Mouse (Mus musculus) lung, embryonic 16.5 days (tissue): Measurements from ENCODE around the gene Tbc1d22a. TPM values are rescaled to one million over a fixed set of nuclear protein-coding genes. Genes with fewer than 3 reads are reported as not detected.

Source experiments
- ATAC-seq: fragments of 200-750 bp; cut with Nextera tagmentation; 2 replicates; pipeline ENCODE4 v1.8.0; 2017; ENCODE audit warnings: low read depth, mild to moderate bottlenecking, moderate library complexity
- H3K27ac ChIP-seq: fragments of 300-500 bp; sonication (generic); 2 replicates; pipeline ENCODE4 v1.5.1; 2014; ENCODE audit warnings: mild to moderate bottlenecking, control low read depth, low read length
- H3K27me3 ChIP-seq: fragments of 300-500 bp; sonication (generic); 2 replicates; pipeline ENCODE4 v1.6.1; 2014; ENCODE audit warnings: low read depth, low read length, mixed read lengths; ENCODE audit not compliant: control insufficient read depth, insufficient read depth
- H3K36me3 ChIP-seq: fragments of 300-500 bp; sonication (generic); 2 replicates; pipeline ENCODE4 v1.6.1; 2014; ENCODE audit warnings: low read length; ENCODE audit not compliant: control insufficient read depth, insufficient read depth
- H3K4me1 ChIP-seq: fragments of 300-500 bp; sonication (generic); replicated peaks from 2 replicates; pipeline ENCODE4 v1.6.1; 2014; ENCODE audit warnings: low read length, mixed read lengths; ENCODE audit not compliant: control insufficient read depth, insufficient read depth
- H3K4me2 ChIP-seq: fragments of 300-500 bp; sonication (generic); 2 replicates; pipeline ENCODE4 v1.6.1; 2014; ENCODE audit warnings: low read depth, low read length, control low read depth
- H3K4me3 ChIP-seq: fragments of 300-500 bp; sonication (generic); 2 replicates; pipeline ENCODE4 v1.5.1; 2014; ENCODE audit warnings: mild to moderate bottlenecking, low read length, control low read depth
- H3K9ac ChIP-seq: fragments of 300-500 bp; sonication (generic); 2 replicates; pipeline ENCODE4 v1.6.1; 2014; ENCODE audit warnings: low read length, control low read depth
- H3K9me3 ChIP-seq: fragments of 300-500 bp; sonication (generic); 2 replicates; pipeline ENCODE4 v1.6.1; 2016; ENCODE audit warnings: low read length; ENCODE audit not compliant: control insufficient read depth
- WGBS: fragments of 180-500 bp; shearing (Covaris S2); extraction: QIAGEN DNeasy Blood & Tissue Kit; methylation state at CpG from one replicate; pipeline ENCODE4 v1.1.7; 2014; 5-methylcytosine and 5-hydroxymethylcytosine counted together
- polyA plus RNA-seq: library from polyadenylated mRNA; unstranded; fragments of >200 nt; fragmentation: Nextera tagmentation; extraction: Ambion mirVana; gene quantifications from 2 replicates; pipeline ENCODE4 v1.2.1, GENCODE M21; 2015

Gene Tbc1d22a
- polyA plus RNA-seq, 1 experiment from 2014 or later: 13.6 TPM

DNA sequence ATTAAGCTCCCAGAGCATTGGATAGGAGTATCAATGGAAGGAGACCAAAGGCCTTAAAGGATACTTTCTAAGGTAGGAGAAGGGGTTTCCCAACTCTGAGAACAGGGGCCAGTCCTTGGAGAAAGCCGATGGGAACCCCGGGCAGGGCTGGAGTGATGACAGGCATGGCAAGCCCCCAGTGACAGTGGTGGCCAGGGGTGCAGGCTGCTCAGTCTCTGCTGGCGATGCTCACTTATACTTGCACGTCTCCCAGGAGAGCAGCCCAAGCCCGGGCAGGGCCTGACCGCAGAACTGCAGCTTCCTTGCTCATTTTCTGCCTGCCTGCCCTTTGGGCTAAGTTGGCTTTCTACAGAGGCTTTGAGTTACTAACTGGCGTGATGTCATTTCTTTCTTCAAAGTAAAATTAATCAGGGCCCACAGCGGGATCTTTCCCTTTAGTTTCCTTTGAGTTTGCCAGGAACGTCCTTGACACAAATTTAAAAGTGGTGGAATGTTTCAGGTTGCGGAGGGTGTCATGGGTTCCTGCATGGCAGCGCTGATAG, 217.4 kb downstream of the Tbc1d22a start:
- no peak overlapping the region for H3K4me3 ChIP-seq
- ATAC-seq: no peak

GRCm38 (mm10) chr15:86432791-86433190, 218.5 kb downstream of the Tbc1d22a start:
- H3K4me2 ChIP-seq: no peak overlapping the region
- no peaks in the 10 kb centered on the region for H3K4me1 ChIP-seq
- H3K4me3 ChIP-seq: no peak overlapping the region
- no peak overlapping the region for H3K9ac ChIP-seq
- no peak overlapping the region for H3K27ac ChIP-seq
- no peak for ATAC-seq
- no peaks in the 10 kb centered on the region for H3K27me3 ChIP-seq
- H3K9me3 ChIP-seq: no peaks in the 10 kb centered on the region
- no peaks in the 10 kb centered on the region for H3K36me3 ChIP-seq

More for the DNA sequence above, 217.4 kb downstream of the Tbc1d22a start:
- Histone ChIP-seq H3K4me1 (no peaks in the 10 kb centered on the region), H3K36me3 (no peaks in the 10 kb centered on the region), H3K4me2 (no peak overlapping the region), H3K27ac (no peak overlapping the region), H3K27me3 (no peaks in the 10 kb centered on the region), H3K9ac (no peak overlapping the region), H3K9me3 (no peaks in the 10 kb centered on the region)
- 84% methylated on average over 11 of the region's 11 CpGs for WGBS

DNA sequence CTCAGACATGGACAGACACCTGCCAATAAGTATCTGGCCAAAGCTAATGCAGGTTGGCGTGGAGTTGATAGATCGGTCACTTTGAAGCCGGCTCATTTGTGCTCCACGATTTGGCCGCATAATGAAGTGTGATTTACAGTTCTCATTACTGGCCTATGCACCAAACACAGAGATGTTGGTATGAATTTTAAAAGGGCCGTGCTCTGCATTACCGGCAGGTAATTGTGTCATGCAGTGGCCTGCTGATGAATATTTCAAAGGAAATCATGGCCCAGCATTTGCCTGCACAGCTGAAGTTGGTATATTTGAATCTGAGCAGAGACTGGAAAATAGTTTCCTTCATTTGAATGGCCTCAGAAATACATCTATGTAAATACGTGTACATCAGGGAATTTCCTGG, 219.1 kb downstream of the Tbc1d22a start:
- ATAC-seq: no peak
- Histone ChIP-seq H3K9me3 (no peaks in the 10 kb centered on the region), H3K4me3 (no peak overlapping the region), H3K4me2 (no peak overlapping the region), H3K36me3 (no peaks in the 10 kb centered on the region), H3K27me3 (no peaks in the 10 kb centered on the region), H3K4me1 (no peaks in the 10 kb centered on the region), H3K27ac (no peak overlapping the region), H3K9ac (no peak overlapping the region)
- 91% methylated on average over 8 of the region's 8 CpGs for WGBS

DNA sequence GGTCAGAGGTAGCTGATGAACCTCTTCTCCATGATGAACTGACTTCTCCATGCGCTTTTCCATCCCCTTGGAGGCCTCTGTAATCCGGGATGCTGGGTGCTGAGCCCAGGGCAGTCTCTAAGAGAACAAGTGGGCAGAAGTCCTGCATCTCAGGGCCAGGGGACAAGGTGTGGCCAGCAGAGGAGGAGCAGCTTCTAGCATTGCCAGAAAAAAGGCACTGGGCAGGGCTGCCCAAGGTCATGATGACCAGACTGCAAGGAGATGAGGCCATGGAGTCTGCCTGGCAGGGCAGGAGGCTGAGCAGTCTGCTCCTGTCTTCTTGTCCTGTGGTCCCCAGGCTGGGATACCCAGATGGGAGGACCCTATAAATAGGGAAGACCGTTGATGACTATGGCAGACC, 220.0 kb downstream of the Tbc1d22a start:
- Histone ChIP-seq H3K36me3 (no peaks in the 10 kb centered on the region), H3K4me3 (no peak overlapping the region), H3K9me3 (no peaks in the 10 kb centered on the region), H3K27me3 (no peaks in the 10 kb centered on the region), H3K4me2 (no peak overlapping the region), H3K27ac (no peak overlapping the region), H3K4me1 (no peaks in the 10 kb centered on the region), H3K9ac (no peak overlapping the region)
- ATAC-seq: no peak
- WGBS: 86% methylated on average over 3 of the region's 3 CpGs

DNA sequence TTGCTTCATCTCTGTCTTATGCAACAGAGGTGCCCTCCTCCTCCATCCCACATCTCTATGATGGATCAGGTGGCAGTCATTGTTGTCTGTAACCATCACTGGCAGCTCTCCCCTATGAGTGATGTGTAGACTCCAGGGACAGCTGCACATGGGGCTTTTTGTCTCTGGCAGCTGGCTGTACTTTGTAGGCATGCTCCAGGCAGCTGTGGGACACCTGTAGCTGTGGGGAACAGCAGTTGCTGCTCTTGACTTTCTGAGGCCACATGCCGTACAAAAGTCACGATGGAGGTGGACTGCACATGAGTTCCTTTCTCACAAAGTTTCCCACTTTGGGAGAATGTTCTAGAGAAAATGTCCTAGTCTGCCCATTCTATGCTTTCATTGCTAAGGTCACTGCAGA, 223.1 kb downstream of the Tbc1d22a start:
- Histone ChIP-seq H3K9me3 (no peaks in the 10 kb centered on the region), H3K4me3 (no peak overlapping the region), H3K4me1 (no peaks in the 10 kb centered on the region), H3K9ac (no peak overlapping the region), H3K36me3 (no peaks in the 10 kb centered on the region), H3K4me2 (no peak overlapping the region), H3K27ac (no peak overlapping the region), H3K27me3 (no peaks in the 10 kb centered on the region)
- 85% methylated on average over 2 of the region's 2 CpGs for WGBS
- ATAC-seq: no peak

- Histone ChIP-seq H3K4me3 (no peak overlapping the region), H3K9me3 (no peaks in the 10 kb centered on the region), H3K4me1 (no peaks in the 10 kb centered on the region), H3K27ac (no peak overlapping the region), H3K9ac (no peak overlapping the region), H3K27me3 (no peaks in the 10 kb centered on the region), H3K4me2 (no peak overlapping the region), H3K36me3 (no peaks in the 10 kb centered on the region)
- no peak for ATAC-seq
- 87% methylated on average over 15 of the region's 15 CpGs for WGBS
These were observed 224.9 kb downstream of the Tbc1d22a start for GRCm38 (mm10) chr15:86439015-86439796.

- H3K4me2 ChIP-seq: no peak overlapping the region
- H3K27ac ChIP-seq: no peak overlapping the region
- no peaks in the 10 kb centered on the region for H3K36me3 ChIP-seq
- H3K4me1 ChIP-seq: no peaks in the 10 kb centered on the region
- H3K9me3 ChIP-seq: no peaks in the 10 kb centered on the region
- no peak overlapping the region for H3K9ac ChIP-seq
- H3K4me3 ChIP-seq: no peak overlapping the region
- H3K27me3 ChIP-seq: no peaks in the 10 kb centered on the region
- no peak for ATAC-seq
- WGBS: 58% methylated on average over 2 of the region's 2 CpGs
These were observed 230.0 kb downstream of the Tbc1d22a start for GRCm38 (mm10) chr15:86444271-86444670.

- Histone ChIP-seq H3K36me3 (no peaks in the 10 kb centered on the region), H3K27ac (no peak overlapping the region), H3K9ac (no peak overlapping the region), H3K4me2 (no peak overlapping the region), H3K27me3 (no peaks in the 10 kb centered on the region), H3K4me1 (no peaks in the 10 kb centered on the region), H3K9me3 (no peaks in the 10 kb centered on the region), H3K4me3 (no peak overlapping the region)
- no peak for ATAC-seq
These were observed 231.8 kb downstream of the Tbc1d22a start for GRCm38 (mm10) chr15:86446064-86446463.

GRCm38 (mm10) chr15:86447251-86447650, 233.0 kb downstream of the Tbc1d22a start:
- Histone ChIP-seq H3K4me1 (no peaks in the 10 kb centered on the region), H3K4me3 (no peak overlapping the region), H3K36me3 (no peaks in the 10 kb centered on the region), H3K27me3 (no peaks in the 10 kb centered on the region), H3K4me2 (no peak overlapping the region), H3K9me3 (no peaks in the 10 kb centered on the region), H3K9ac (no peak overlapping the region), H3K27ac (no peak overlapping the region)
- 86% methylated on average over 7 of the region's 7 CpGs for WGBS
- ATAC-seq: no peak
